Mouse (Mus musculus) stomach, embryonic 14.5 days (tissue): ENCODE data around the gene Cep170. TPM values are rescaled to one million over a fixed set of nuclear protein-coding genes. Genes with fewer than 3 reads are reported as not detected.

ENCODE experiments used
- ATAC-seq: fragments of 200-750 bp; cut with Nextera tagmentation; 2 replicates; pipeline ENCODE4 v1.8.0; 2017; ENCODE audit warnings: low read depth, moderate TSS enrichment; ENCODE audit not compliant: insufficient number of reproducible peaks, insufficient read depth, low FRiP score
- H3K27ac ChIP-seq: fragments of 300-500 bp; sonication (generic); 2 replicates; pipeline ENCODE4 v1.5.1; 2014; ENCODE audit warnings: mild to moderate bottlenecking, low read length, moderate library complexity, mixed read lengths
- H3K27me3 ChIP-seq: fragments of 300-500 bp; sonication (generic); 2 replicates; pipeline ENCODE4 v1.6.1; 2014; ENCODE audit warnings: low read length, control low read depth, mixed read lengths; ENCODE audit not compliant: control insufficient read depth, insufficient read depth
- H3K36me3 ChIP-seq: fragments of 300-500 bp; sonication (generic); 2 replicates; pipeline ENCODE4 v1.6.1; 2014; ENCODE audit warnings: mild to moderate bottlenecking, control low read depth, low read length, moderate library complexity, mixed read lengths; ENCODE audit not compliant: control insufficient read depth, insufficient read depth
- H3K4me1 ChIP-seq: fragments of 300-500 bp; sonication (generic); 2 replicates; pipeline ENCODE4 v1.6.1; 2014; ENCODE audit warnings: low read length, control low read depth, mixed read lengths; ENCODE audit not compliant: control insufficient read depth, insufficient read depth
- H3K4me2 ChIP-seq: fragments of 300-500 bp; sonication (generic); replicated peaks from 2 replicates; pipeline ENCODE4 v1.6.1; 2014; ENCODE audit warnings: low read depth, low read length, control low read depth
- H3K4me3 ChIP-seq: fragments of 300-500 bp; sonication (generic); 2 replicates; pipeline ENCODE4 v1.5.1; 2014; ENCODE audit warnings: low read depth, low read length, control low read depth
- H3K9ac ChIP-seq: fragments of 300-500 bp; sonication (generic); replicated peaks from 2 replicates; pipeline ENCODE4 v1.6.1; 2014; ENCODE audit warnings: low read depth, mild to moderate bottlenecking, control low read depth, low read length, moderate library complexity, mixed read lengths
- H3K9me3 ChIP-seq: fragments of 300-500 bp; sonication (generic); 2 replicates; pipeline ENCODE4 v1.6.1; 2016; ENCODE audit warnings: low read depth, low read length, control low read depth; ENCODE audit not compliant: control insufficient read depth
- WGBS: fragments of 180-500 bp; shearing (Covaris S2); extraction: QIAGEN DNeasy Blood & Tissue Kit; methylation state at CpG from one replicate; pipeline ENCODE4 v1.1.7; 2014; 5-methylcytosine and 5-hydroxymethylcytosine counted together
- polyA plus RNA-seq: library from polyadenylated mRNA; unstranded; fragments of >200 nt; fragmentation: Nextera tagmentation; extraction: Ambion mirVana; gene quantifications from 2 replicates; pipeline ENCODE4 v1.2.1, GENCODE M21; 2014

Cep170 gene
- polyA plus RNA-seq, result 34.8 and 37.6 TPM in 2 replicates

- Histone ChIP-seq H3K27me3 (no peaks in the 10 kb centered on the region), H3K9me3 (no peaks in the 10 kb centered on the region), H3K4me1 (0 out of 2 replicates have a peak, but pooled peaks cover 7% of the 10 kb centered on the region), H3K4me2 (peak within 1 kb of the TSS; percentile 59), H3K36me3 (no peaks in the 10 kb centered on the region), H3K27ac (peak within 1 kb of the TSS; percentile 97), H3K9ac (peak within 1 kb of the TSS; percentile 82), H3K4me3 (peak within 1 kb of the TSS; percentile 90)
- ATAC-seq, result peak; percentile 90
- WGBS, result under 1% methylated on average over 28 of the region's 28 CpGs
Measured at GRCm38 (mm10) chr1:176814036-176814420, at the start of gene Cep170. Gene Cep170, minus strand, starts transcription at chr1:176814067.

GRCm38 (mm10) chr1:176861981-176862644 is 48.2 kb upstream of the Cep170 start:
- 0 out of 2 replicates have a peak, but pooled peaks have one; percentile 10 for ATAC-seq
- Histone ChIP-seq H3K9ac (no peak overlapping the region), H3K4me2 (no peak overlapping the region), H3K27ac (no peak overlapping the region), H3K27me3 (no peaks in the 10 kb centered on the region), H3K36me3 (no peaks in the 10 kb centered on the region), H3K9me3 (no peaks in the 10 kb centered on the region), H3K4me3 (no peak overlapping the region), H3K4me1 (no peaks in the 10 kb centered on the region)
- 60% methylated on average over 9 of the region's 9 CpGs for WGBS

GRCm38 (mm10) chr1:176852813-176853590 is 39.1 kb upstream of the Cep170 start:
- H3K27ac ChIP-seq, result no peak overlapping the region
- 85% methylated on average over 9 of the region's 9 CpGs for WGBS
- no peak overlapping the region for H3K9ac ChIP-seq
- no peak overlapping the region for H3K4me3 ChIP-seq
- H3K9me3 ChIP-seq, result no peaks in the 10 kb centered on the region
- H3K27me3 ChIP-seq, result no peaks in the 10 kb centered on the region
- no peaks in the 10 kb centered on the region for H3K36me3 ChIP-seq
- ATAC-seq, result no peak
- H3K4me2 ChIP-seq, result no peak overlapping the region
- no peaks in the 10 kb centered on the region for H3K4me1 ChIP-seq

- H3K36me3 ChIP-seq, result no peaks in the 10 kb centered on the region
- H3K9ac ChIP-seq, result no peak overlapping the region
- 87% methylated on average over 7 of the region's 7 CpGs for whole genome bisulfite sequencing
- no peak overlapping the region for H3K27ac ChIP-seq
- no peaks in the 10 kb centered on the region for H3K9me3 ChIP-seq
- no peak overlapping the region for H3K4me3 ChIP-seq
- no peak overlapping the region for H3K4me2 ChIP-seq
- H3K4me1 ChIP-seq, result no peaks in the 10 kb centered on the region
- no peaks in the 10 kb centered on the region for H3K27me3 ChIP-seq
- ATAC-seq, result no peak
Measured at GRCm38 (mm10) chr1:176851401-176851800, 37.5 kb upstream of the Cep170 start.

GRCm38 (mm10) chr1:176849377-176849776 is 35.5 kb upstream of the Cep170 start:
- 75% methylated on average over 2 of the region's 2 CpGs for WGBS
- no peak overlapping the region for H3K4me3 ChIP-seq
- H3K4me1 ChIP-seq, result no peaks in the 10 kb centered on the region
- no peak overlapping the region for H3K9ac ChIP-seq
- ATAC-seq, result no peak
- H3K27ac ChIP-seq, result no peak overlapping the region; the same call in 1 of the 2 replicates
- no peak overlapping the region for H3K4me2 ChIP-seq
- no peaks in the 10 kb centered on the region for H3K9me3 ChIP-seq
- no peaks in the 10 kb centered on the region; the same call in none of the 2 replicates for H3K36me3 ChIP-seq
- H3K27me3 ChIP-seq, result no peaks in the 10 kb centered on the region

- Histone ChIP-seq H3K9me3 (no peaks in the 10 kb centered on the region), H3K4me1 (no peaks in the 10 kb centered on the region), H3K36me3 (no peaks in the 10 kb centered on the region; the same call in none of the 2 replicates), H3K4me3 (no peak overlapping the region), H3K27ac (no peak overlapping the region; the same call in 1 of the 2 replicates), H3K9ac (no peak overlapping the region), H3K27me3 (no peaks in the 10 kb centered on the region), H3K4me2 (no peak overlapping the region)
- ATAC-seq, result no peak
- 58% methylated on average over 11 of the region's 11 CpGs for WGBS
Measured at GRCm38 (mm10) chr1:176848613-176849290, 34.9 kb upstream of the Cep170 start.

GRCm38 (mm10) chr1:176847118-176847859 is 33.4 kb upstream of the Cep170 start:
- ATAC-seq, result no peak
- no peaks in the 10 kb centered on the region for H3K9me3 ChIP-seq
- no peaks in the 10 kb centered on the region for H3K4me1 ChIP-seq
- H3K27ac ChIP-seq, result no peak overlapping the region
- no peak overlapping the region for H3K4me2 ChIP-seq
- no peaks in the 10 kb centered on the region; the same call in none of the 2 replicates for H3K36me3 ChIP-seq
- WGBS, result 75% methylated on average over 10 of the region's 10 CpGs
- no peak overlapping the region for H3K4me3 ChIP-seq
- H3K27me3 ChIP-seq, result no peaks in the 10 kb centered on the region
- no peak overlapping the region for H3K9ac ChIP-seq
